Comparison of ENCODE assay signal across 9 mouse cellular contexts in genomic region chr15:8589503-8590116, GRCm38 (mm10).
DNase-seq lines count a peak whose midpoint lies in the region; ATAC-seq and TF ChIP-seq lines count a peak whose summit lies in the region.
"Had no signal": no experiment of that assay in that cellular context is flagged by ENCODE, and none has a peak within 500 bp of the region (broad histone marks: within the 10 kb centered on the region; RNA-seq: fewer than 3 reads in every experiment).

No protein-coding gene starts in this region.

- peak; percentile 60 for DNase-seq in urinary bladder, postnatal 25 days (ENCODE audit: low spot score)
- no peak for DNase-seq in urinary bladder, postnatal 10 days (ENCODE audit: low spot score)
- peak; percentile 82 to 85 for DNase-seq in cerebellum, postnatal 10 days
- DNase-seq in frontal cortex, postnatal 36 days (ENCODE audit: low spot score in 2 of 2) = peak; percentile 61 to 88
- peak; percentile 50 to 58 for DNase-seq in left cerebral cortex, postnatal 36 days (ENCODE audit: low spot score in 2 of 2)
- DNase-seq in midbrain, embryonic 14.5 days = peak; percentile 91
- DNase-seq in spleen, postnatal 14 days (ENCODE audit: low spot score in 2 of 2) = peak; percentile 21 to 48

- no peaks in the 10 kb centered on the region for H3K4me1 ChIP-seq in intestine, postnatal 0 days (replicated peaks; ENCODE audit: control insufficient read depth, insufficient read depth, low read length)
- H3K4me1 ChIP-seq in midbrain, embryonic 14.5 days (ENCODE audit: control insufficient read depth, insufficient read depth, low read length) = no peaks in the 10 kb centered on the region

- H3K4me3 ChIP-seq in intestine, postnatal 0 days (ENCODE audit: low read depth, low read length) = no peak overlapping the region
- no peak overlapping the region for H3K4me3 ChIP-seq in midbrain, embryonic 14.5 days (replicated peaks; ENCODE audit: low read depth, low read length)
- H3K4me3 ChIP-seq: erythroblast, embryonic 14.5 days had no signal

- peak; percentile 54; the same call in 1 of the 2 replicates for ATAC-seq in intestine, postnatal 0 days
- ATAC-seq in midbrain, embryonic 14.5 days (ENCODE audit: low FRiP score, low TSS enrichment) = peak; percentile 44; the same call in 1 of the 2 replicates

- WGBS in intestine, postnatal 0 days = 18% methylated on average over 11 of the region's 11 CpGs
- 21% methylated on average over 11 of the region's 11 CpGs for WGBS in midbrain, embryonic 14.5 days

- H3K36me3 ChIP-seq in intestine, postnatal 0 days (ENCODE audit: control insufficient read depth, insufficient read depth) = no peaks in the 10 kb centered on the region
- H3K36me3 ChIP-seq in midbrain, embryonic 14.5 days (ENCODE audit: control insufficient read depth, insufficient read depth, low read length) = no peaks in the 10 kb centered on the region

- H3K9me3 ChIP-seq in intestine, postnatal 0 days (ENCODE audit: control insufficient read depth) = no peaks in the 10 kb centered on the region
- no peaks in the 10 kb centered on the region for H3K9me3 ChIP-seq in midbrain, embryonic 14.5 days (ENCODE audit: control insufficient read depth, low read length)

- intact Hi-C loops in left cerebral cortex, postnatal 36 days (cut with DNase I) = loop anchor here (2.0 to 5.0 kb wide), 2 partner anchors 145 to 207 kb away; partner anchors contain the start of gene Nipbl

- TF ChIP-seq CTCF in intestine, postnatal 0 days (IDR thresholded peaks at IDR 0.05; ENCODE audit: low read depth) = peak; percentile 92

- H3K9ac ChIP-seq in intestine, postnatal 0 days (ENCODE audit: low read depth, low read length) = no peak overlapping the region
- no peak overlapping the region for H3K9ac ChIP-seq in midbrain, embryonic 14.5 days (replicated peaks; ENCODE audit: low read length)

- no peaks in the 10 kb centered on the region for H3K27me3 ChIP-seq in intestine, postnatal 0 days (replicated peaks; ENCODE audit: control insufficient read depth, insufficient read depth, low read length)
- H3K27me3 ChIP-seq in midbrain, embryonic 14.5 days (ENCODE audit: control insufficient read depth, insufficient read depth, low read length) = no peaks in the 10 kb centered on the region

- peak overlapping the region; percentile 27; the same call in 1 of the 2 replicates for H3K4me2 ChIP-seq in intestine, postnatal 0 days (replicated peaks; ENCODE audit: low read depth)
- H3K4me2 ChIP-seq in midbrain, embryonic 14.5 days (ENCODE audit: low read length) = no peak overlapping the region

- no peak overlapping the region for H3K27ac ChIP-seq in intestine, postnatal 0 days (ENCODE audit: low read depth, low read length)
- H3K27ac ChIP-seq in midbrain, embryonic 14.5 days (replicated peaks; ENCODE audit: low read depth, low read length) = no peak overlapping the region
